Mouse (Mus musculus) ES-E14 (cell line): ENCODE data around the gene Msi2. TPM values are rescaled to one million over a fixed set of nuclear protein-coding genes. Genes with fewer than 3 reads are reported as not detected.

Experiments
- DNase-seq: peaks from one replicate; pipeline ENCODE4 v3.0.0-alpha.2; 2013; ENCODE audit warnings: low read depth, low spot score
- H3K27ac ChIP-seq: 2 replicates; pipeline ENCODE4 v1.5.1; 2012; ENCODE audit warnings: low read depth, mild to moderate bottlenecking, low read length, moderate library complexity, mixed read lengths; ENCODE audit not compliant: poor library complexity, insufficient read depth, severe bottlenecking
- H3K36me3 ChIP-seq: 2 replicates; pipeline ENCODE4 v1.6.1; 2012; ENCODE audit warnings: mild to moderate bottlenecking, low read length, moderate library complexity, mixed read lengths; ENCODE audit not compliant: control insufficient read depth, poor library complexity, insufficient read depth, severe bottlenecking
- H3K4me1 ChIP-seq, 2 experiments: fragments of 150-350 bp in 1 of 2; sonication (generic) in 1 of 2; 2 replicates each; pipeline ENCODE4 v1.6.1; 2012; ENCODE audit warnings: low read length in 2 of 2, mild to moderate bottlenecking in 1 of 2, mixed read lengths in 1 of 2; ENCODE audit not compliant: control insufficient read depth in 2 of 2, insufficient read depth in 2 of 2, poor library complexity in 1 of 2
- H3K4me3 ChIP-seq, 2 experiments: fragments of 150-350 bp in 1 of 2; sonication (generic) in 1 of 2; 2 replicates each; pipeline ENCODE4 v1.5.1; 2012; ENCODE audit warnings: low read length in 2 of 2, low read depth in 1 of 2, mild to moderate bottlenecking in 1 of 2, mixed read lengths in 1 of 2; ENCODE audit not compliant: insufficient read depth in 1 of 2, poor library complexity in 1 of 2, severe bottlenecking in 1 of 2
- H3K9ac ChIP-seq: 2 replicates; pipeline ENCODE4 v1.6.1; 2012; ENCODE audit warnings: low read depth, mild to moderate bottlenecking, low read length, mixed read lengths; ENCODE audit not compliant: poor library complexity, insufficient read depth, severe bottlenecking
- H3K9me3 ChIP-seq: fragments of 150-350 bp; sonication (generic); 2 replicates; pipeline ENCODE4 v1.6.1; 2012; ENCODE audit warnings: low read depth, mild to moderate bottlenecking, low read length; ENCODE audit not compliant: control insufficient read depth, insufficient read depth
- CHD2 ChIP-seq: IDR thresholded peaks from 2 replicates; pipeline ENCODE4 v1.6.1; 2014; ENCODE audit warnings: mild to moderate bottlenecking, low read depth, low read length, inconsistent platforms
- HCFC1 ChIP-seq: IDR thresholded peaks from 2 replicates; pipeline ENCODE4 v1.6.1; 2012; ENCODE audit warnings: low read length, inconsistent platforms, borderline replicate concordance; ENCODE audit not compliant: insufficient read depth
- MAFK ChIP-seq: IDR thresholded peaks from 2 replicates; pipeline ENCODE4 v1.6.1; 2014; ENCODE audit warnings: mild to moderate bottlenecking, low read depth, low read length, inconsistent platforms; ENCODE audit not compliant: insufficient read depth
- ZC3H11A ChIP-seq: IDR thresholded peaks from 2 replicates; pipeline ENCODE4 v1.6.1; 2012; ENCODE audit warnings: low read depth, mild to moderate bottlenecking, inconsistent platforms, low read length, borderline replicate concordance
- ZNF384 ChIP-seq: IDR thresholded peaks from 2 replicates; pipeline ENCODE4 v1.6.1; 2012; ENCODE audit warnings: low read depth, low read length, inconsistent platforms
- in situ Hi-C, 2 experiments: fragments of 600-800 bp; cut with MboI; formaldehyde crosslinking; loops; one replicate each; pipeline ENCODE4 v1.15.1; 2025; ENCODE audit warnings: low sequenced_read_pairs in 2 of 2, inconsistent platforms in 1 of 2; ENCODE audit not compliant: unreplicated experiment in 2 of 2
- total RNA-seq: library from RNA; depleted of rRNA; stranded (reverse); fragments of 300-350 nt; gene quantifications from 2 replicates; pipeline ENCODE4 v1.2.3, GENCODE M21; 2012

Gene Msi2
- total RNA-seq, 1 experiment = 66.4 TPM

GRCm38 (mm10) chr11:88541666-88542639 lies 176.4 kb downstream of the Msi2 start:
- Histone ChIP-seq H3K9me3 (no peaks in the 10 kb centered on the region), H3K27ac (no peak overlapping the region), H3K36me3 (no peaks in the 10 kb centered on the region), H3K4me1 (peaks cover 14 to 23% of the 10 kb centered on the region in 2 experiments), H3K4me3 (no peak overlapping the region), H3K9ac (no peak overlapping the region)
- no peak for TF ChIP-seq ZNF384
- TF ChIP-seq ZC3H11A = no peak
- no peak for TF ChIP-seq HCFC1
- no peak for TF ChIP-seq CHD2
- no peak for TF ChIP-seq MAFK
- DNase-seq = no peak
- in situ Hi-C loops = no loop called here

- H3K4me1 ChIP-seq = peaks cover 17 to 27% of the 10 kb centered on the region in 2 experiments
- no peak overlapping the region for H3K9ac ChIP-seq
- H3K4me3 ChIP-seq = no peak overlapping the region
- no peaks in the 10 kb centered on the region for H3K36me3 ChIP-seq
- no peak for DNase-seq
- no peaks in the 10 kb centered on the region for H3K9me3 ChIP-seq
- TF ChIP-seq ZNF384 (no peak), HCFC1 (no peak), CHD2 (no peak), MAFK (no peak), ZC3H11A (no peak)
- in situ Hi-C loops = no loop called here
- no peak overlapping the region for H3K27ac ChIP-seq
Measured at GRCm38 (mm10) chr11:88539637-88540478, 178.5 kb downstream of the Msi2 start.

GRCm38 (mm10) chr11:88538710-88539340 lies 179.5 kb downstream of the Msi2 start:
- Histone ChIP-seq H3K4me1 (peaks cover 13 to 25% of the 10 kb centered on the region in 2 experiments), H3K27ac (no peak overlapping the region), H3K36me3 (no peaks in the 10 kb centered on the region), H3K9me3 (no peaks in the 10 kb centered on the region), H3K4me3 (no peak overlapping the region), H3K9ac (no peak overlapping the region)
- no peak for DNase-seq
- in situ Hi-C loops = no loop called here
- no peak for TF ChIP-seq HCFC1
- no peak for TF ChIP-seq ZC3H11A
- no peak for TF ChIP-seq MAFK
- no peak for TF ChIP-seq ZNF384
- no peak for TF ChIP-seq CHD2

GRCm38 (mm10) chr11:88537344-88537743 lies 181.0 kb downstream of the Msi2 start:
- no peak for DNase-seq
- Histone ChIP-seq H3K4me1 (peaks cover 25 to 34% of the 10 kb centered on the region in 2 experiments), H3K4me3 (no peak overlapping the region), H3K9me3 (no peaks in the 10 kb centered on the region), H3K9ac (no peak overlapping the region), H3K36me3 (no peaks in the 10 kb centered on the region), H3K27ac (no peak overlapping the region)
- in situ Hi-C loops = no loop called here
- TF ChIP-seq ZNF384 = no peak
- no peak for TF ChIP-seq CHD2
- TF ChIP-seq MAFK = no peak
- TF ChIP-seq HCFC1 = no peak
- TF ChIP-seq ZC3H11A = no peak
